Mouse (Mus musculus) cerebellum, adult 2 months (tissue): Measurements from ENCODE around the gene Rtel1.

ENCODE experiments used
- CTCF ChIP-seq: fragments of 200-500 bp; IDR thresholded peaks from 2 replicates; pipeline ENCODE4 v1.5.1; 2011; ENCODE audit warnings: low read depth, mild to moderate bottlenecking, control low read depth, low read length, moderate library complexity, borderline replicate concordance; ENCODE audit not compliant: insufficient read depth
- POLR2A ChIP-seq: fragments of 200-500 bp; IDR thresholded peaks from 2 replicates; pipeline ENCODE4 v1.6.1; 2011; ENCODE audit warnings: low read length, control low read depth, borderline replicate concordance; ENCODE audit not compliant: insufficient read depth

DNA sequence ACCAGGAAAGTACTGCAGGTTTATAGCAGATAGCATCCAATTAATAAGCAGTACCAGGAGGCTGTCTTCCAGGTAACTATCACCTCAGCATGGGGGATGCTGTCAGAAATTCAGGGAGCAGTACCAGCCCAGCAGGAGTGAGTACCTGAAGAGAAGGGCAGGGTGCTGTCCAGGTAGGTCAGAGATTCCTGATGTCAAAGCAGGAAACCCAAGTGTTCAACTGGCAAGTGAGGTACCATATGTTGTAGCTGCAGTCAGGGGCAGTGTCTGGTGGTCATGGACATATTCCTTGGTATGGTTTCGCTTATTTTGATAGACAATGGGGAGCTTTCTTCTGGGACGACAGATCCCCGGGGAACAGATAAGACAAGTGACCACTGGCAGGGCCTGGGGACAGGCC is 7.1 kb upstream of the Rtel1 start:
- TF ChIP-seq POLR2A (no peak), CTCF (no peak)
